Mouse (Mus musculus) left cerebral cortex, adult 8-10 months (tissue): Measurements from ENCODE around the gene Crcp. TPM values are rescaled to one million over a fixed set of nuclear protein-coding genes. Genes with fewer than 3 reads are reported as not detected.

Source experiments
- DNase-seq, 2 experiments: peaks; one replicate each; pipeline ENCODE4 v3.0.0; 2022; ENCODE audit warnings: low spot score in 2 of 2
- total RNA-seq, 4 experiments: library from RNA; stranded (reverse); gene quantifications; 2 replicates each; pipeline ENCODE4 v1.2.4; 2022

The Crcp gene
- 10 to 100 TPM; 26.7 to 32.6 (median 30.1) TPM for total RNA-seq

- peak; percentile 75 to 81 for DNase-seq
Observed at GRCm38 (mm10) chr5:130029142-130029897, at the start of gene Crcp, which contains the start of gene Asl. Gene Crcp (plus strand): TSS chr5:130029290. Gene Asl (minus strand): TSS chr5:130029247.

DNA sequence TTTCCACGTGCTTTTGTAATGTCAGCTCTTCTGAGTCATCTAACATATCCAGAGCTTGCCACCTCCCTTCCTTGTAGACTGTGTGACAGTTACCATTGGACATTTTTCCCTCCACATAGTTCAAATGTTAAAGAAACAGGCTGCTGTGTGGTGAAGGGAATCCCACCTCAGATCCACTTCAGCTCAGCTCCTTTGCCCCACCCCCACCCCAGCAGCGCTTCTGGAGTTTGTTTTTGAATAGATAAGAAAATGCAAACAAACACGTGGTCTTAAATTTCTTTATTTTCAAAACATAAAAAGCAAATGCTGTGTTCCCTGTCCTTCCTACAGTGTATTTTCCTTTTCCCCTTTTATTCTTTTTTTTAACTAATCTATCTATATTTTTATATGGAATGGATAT lies 48.9 kb upstream of the Crcp start:
- DNase-seq = no peak

- DNase-seq = no peak
Observed at GRCm38 (mm10) chr5:129989376-129989775, 39.7 kb upstream of the Crcp start.

DNA sequence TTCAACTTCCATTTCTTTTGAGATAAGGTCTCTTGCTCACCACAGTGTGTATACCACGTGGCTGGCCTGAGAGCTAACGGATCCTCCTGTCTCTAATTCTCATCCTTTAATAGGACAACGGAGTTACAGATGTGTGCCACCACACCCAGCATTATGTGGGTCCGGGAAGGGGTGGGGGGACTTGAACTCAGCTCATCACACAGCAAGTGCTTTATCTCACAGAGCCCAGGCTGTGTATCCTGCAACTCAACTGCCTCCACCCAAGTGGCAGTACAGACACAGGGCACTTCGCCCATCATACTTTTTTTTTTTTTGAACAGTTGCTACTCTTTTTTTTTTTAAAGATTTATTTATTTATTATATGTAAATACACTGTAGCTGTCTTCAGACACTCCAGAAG lies 37.2 kb upstream of the Crcp start:
- DNase-seq = no peak

DNA sequence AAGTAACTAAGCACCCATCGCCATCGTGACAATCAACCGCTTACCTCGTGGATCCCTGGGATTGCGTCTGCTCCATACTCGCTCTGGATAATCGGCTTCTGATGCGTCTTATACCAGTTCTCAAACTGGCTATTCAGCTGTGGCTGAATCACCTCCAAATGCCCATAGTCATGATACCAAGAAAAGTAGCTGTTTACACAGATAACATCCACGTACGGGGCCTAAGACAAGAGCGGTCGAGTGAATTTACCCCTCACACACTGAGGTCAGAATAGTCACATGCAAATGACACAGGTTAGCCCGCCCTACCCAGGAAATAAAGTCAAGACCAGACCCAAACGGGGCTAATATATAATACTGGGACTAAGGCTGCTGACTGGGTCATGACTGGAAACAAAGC lies 35.7 kb upstream of the Crcp start:
- no peak for DNase-seq

DNA sequence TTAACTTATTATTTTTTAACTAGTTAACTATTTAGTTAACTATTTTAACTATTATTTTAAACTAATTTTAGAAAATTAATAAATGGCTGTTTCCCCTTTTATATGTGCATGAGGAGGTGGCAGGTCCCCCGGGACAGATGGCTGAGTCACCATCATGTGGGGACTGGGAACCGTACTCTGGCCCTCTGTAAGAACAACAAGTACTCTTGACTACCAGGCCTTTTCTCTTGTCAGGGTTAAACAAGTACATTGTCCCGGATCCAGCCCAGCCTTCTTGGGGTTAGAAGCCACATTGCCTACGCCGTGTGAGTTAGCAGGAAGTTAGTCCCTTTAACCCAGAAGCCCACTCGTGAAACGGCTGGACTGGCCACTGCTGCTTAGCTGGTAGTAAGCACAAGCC lies 34.1 kb upstream of the Crcp start:
- DNase-seq = no peak

DNA sequence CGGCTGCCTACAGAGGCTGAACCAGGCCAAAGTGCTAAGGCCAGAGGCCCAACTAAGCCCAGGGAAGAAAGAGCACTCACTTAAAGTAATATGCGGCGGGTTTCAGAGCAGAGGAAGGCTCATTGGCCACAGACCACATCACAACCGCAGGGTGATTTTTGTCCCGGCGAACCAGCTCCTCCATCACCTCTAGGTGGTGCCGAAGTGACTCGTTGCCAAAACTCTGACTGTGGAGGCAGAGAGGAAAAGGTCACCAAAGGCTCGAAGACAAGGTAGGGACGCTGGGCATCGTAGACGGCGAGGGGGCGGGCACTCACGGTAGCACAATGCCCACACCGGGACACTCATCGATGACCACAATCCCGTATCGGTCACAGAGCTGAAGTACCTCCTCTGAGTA lies 31.4 kb upstream of the Crcp start:
- no peak for DNase-seq

- peak; percentile 19 to 34 for DNase-seq
Observed at GRCm38 (mm10) chr5:129999097-129999496, 30.0 kb upstream of the Crcp start.

GRCm38 (mm10) chr5:130000735-130001134 lies 28.4 kb upstream of the Crcp start:
- no peak for DNase-seq

DNA sequence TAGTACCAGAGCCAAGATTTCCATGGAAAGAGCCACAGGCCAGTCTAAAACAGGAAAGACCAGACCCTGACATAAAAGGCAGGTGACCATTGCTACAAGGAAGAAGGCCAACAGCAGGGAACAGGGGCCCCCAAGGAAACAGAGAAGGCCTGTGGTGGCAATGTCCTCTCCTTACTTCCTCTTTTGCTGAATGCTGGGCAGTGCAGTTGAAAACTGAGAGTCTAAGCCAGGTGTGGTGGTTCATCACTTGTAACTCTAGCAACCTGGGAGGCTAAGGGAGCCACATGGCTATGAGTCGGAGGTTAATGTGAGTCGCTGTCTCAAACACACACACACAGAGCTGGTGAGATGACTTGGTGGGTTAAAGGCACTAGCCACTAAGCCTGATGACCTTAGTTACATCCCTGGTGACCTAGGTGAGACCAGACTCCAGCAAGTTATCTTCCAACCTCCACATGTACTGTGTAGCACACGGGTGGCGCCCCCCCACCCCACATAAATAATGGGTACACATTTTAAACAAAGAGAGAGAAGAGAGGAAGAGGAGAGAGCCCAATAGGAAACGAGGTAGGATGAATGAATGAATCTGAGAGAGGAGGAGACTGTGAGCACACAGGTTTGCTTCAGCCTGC lies 27.6 kb upstream of the Crcp start:
- DNase-seq = no peak

DNA sequence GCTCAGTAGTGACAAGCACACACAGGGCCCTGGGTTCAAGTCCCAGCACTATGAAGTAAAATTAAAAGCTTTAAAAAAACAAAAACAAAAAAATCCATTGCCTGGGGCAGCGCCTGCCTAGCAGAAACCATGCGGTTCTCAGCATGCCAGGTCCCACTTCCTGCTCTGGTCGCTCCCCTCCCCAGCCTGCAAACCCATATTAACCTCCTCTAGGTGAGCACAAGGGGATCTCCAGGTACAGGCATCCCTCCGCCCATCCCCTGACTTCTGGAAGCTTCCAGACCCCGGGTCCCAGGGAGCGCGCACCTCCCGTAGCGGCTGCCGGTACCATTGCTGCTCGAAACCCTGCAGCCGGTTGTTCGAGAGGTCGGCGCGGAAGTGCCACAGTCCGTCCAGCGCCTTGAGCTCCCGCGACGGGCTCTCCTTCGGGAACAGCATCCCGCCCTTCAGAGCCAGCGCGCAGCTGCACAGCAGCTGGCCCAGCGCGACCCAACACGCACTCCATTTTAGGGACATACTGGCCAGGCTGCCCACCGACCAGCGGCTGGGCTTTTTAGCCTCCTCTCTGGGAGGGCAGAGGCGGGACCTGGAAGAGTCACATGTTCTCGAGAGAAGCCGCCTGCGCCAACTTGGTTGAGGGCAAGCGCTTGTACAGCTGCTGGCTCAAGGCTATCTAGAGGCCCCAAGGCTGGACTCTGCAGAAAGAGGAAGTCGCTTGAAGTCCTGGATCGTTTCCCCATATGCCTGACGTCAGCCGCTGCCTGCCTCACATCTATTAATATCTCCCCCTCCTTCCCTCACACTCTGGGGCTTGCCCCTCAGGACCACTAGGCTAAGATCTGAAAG lies 26.6 kb upstream of the Crcp start, which contains the start of gene Gusb:
TSS of gene Gusb (minus strand) at position 749 of the 846 bp plus-strand sequence.
- DNase-seq = peak; percentile 64 to 65

- DNase-seq = no peak
Observed at GRCm38 (mm10) chr5:130003229-130003628, 25.9 kb upstream of the Crcp start.

DNA sequence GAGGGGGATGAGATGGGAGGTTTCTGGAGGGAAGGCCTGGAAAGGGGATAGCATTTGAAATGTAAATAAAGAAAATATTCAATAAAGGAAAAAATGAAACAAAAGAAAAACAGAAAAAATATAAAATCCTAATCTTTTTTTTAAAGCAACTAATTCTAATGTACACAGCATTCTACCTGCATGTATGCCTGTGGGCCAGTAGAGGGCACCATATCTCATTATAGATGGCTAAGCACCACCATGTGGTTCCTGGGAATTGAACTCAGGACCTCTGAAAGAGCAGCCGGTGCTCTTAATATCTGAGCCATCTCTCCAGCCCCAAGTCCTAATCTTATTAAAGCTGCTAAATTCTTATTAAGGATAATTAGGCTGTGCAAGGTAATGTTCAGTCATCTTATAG lies 21.7 kb upstream of the Crcp start:
- no peak for DNase-seq

DNA sequence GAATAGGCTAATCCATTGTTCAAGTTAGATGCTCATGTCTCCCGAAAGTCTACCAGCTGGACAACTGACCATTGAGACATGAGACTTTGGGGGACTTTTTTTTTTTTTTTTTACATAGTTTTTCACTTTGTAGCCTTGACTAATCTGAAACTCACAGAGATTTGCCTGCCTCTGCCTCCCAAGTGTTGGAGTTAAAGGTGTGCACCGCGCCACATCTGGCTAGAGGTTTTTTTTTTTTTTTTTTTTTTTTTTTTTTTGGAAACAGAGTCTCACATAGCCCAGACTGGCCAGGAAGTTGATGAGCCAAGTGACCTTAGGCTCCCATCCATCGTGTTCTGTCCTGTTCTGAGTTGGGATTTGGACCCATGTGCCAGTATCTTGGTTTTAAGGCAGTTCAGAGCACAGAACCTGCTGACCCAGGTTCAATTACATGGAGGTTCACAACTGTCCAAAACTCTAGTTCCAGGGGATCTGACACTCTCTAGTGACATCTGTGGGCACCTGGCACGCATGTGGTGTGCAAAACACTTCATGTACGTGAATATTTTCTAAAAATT lies 21.0 kb upstream of the Crcp start:
- no peak for DNase-seq

GRCm38 (mm10) chr5:130009784-130010183 lies 19.3 kb upstream of the Crcp start:
- no peak for DNase-seq

DNA sequence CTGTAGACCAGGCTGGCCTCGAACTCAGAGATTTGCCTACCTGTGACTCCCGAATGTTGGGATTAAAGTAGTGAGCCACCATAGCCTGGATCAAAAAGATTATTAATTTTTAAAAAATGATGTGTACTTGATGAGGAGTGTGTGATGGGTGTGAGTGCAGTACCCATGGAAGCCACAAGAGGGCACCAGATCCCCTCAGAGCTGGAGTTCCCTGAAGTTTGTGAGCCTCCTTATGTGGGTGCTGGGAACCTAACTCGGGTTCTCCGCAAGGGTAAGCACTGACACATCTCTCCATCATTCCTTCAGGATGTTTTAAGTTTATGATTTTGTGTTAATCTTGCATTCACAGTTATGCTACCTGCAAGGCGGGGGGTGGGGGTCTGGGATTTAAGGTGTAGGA lies 18.1 kb upstream of the Crcp start:
- no peak for DNase-seq

GRCm38 (mm10) chr5:130015104-130015503 lies 14.0 kb upstream of the Crcp start:
- no peak for DNase-seq

GRCm38 (mm10) chr5:130019461-130019860 lies 9.6 kb upstream of the Crcp start:
- no peak for DNase-seq

- no peak for DNase-seq
Observed at GRCm38 (mm10) chr5:130021361-130021966, 7.6 kb upstream of the Crcp start.

- no peak for DNase-seq
Observed at GRCm38 (mm10) chr5:130022366-130022765, 6.7 kb upstream of the Crcp start.

- DNase-seq = no peak
Observed at GRCm38 (mm10) chr5:130023067-130023766, 5.9 kb upstream of the Crcp start.
